In genomic region chr4:137014124-137014523, GRCm38 (mm10) we compare ENCODE assay signal across 40 mouse cellular contexts. TPM values are rescaled to one million over a fixed set of nuclear protein-coding genes. Genes with fewer than 3 reads are reported as not detected.
"Had no signal": no experiment of that assay in that cellular context is flagged by ENCODE, and none has a peak within 500 bp of the region (broad histone marks: within the 10 kb centered on the region; RNA-seq: fewer than 3 reads in every experiment).

No protein-coding gene starts in this region.

- H3K4me2 ChIP-seq: heart, embryonic 11.5 days; heart, embryonic 12.5 days; heart, embryonic 13.5 days; heart, embryonic 15.5 days; hindbrain, embryonic 12.5 days; hindbrain, embryonic 13.5 days; hindbrain, embryonic 14.5 days; hindbrain, embryonic 15.5 days; intestine, embryonic 15.5 days; kidney, embryonic 15.5 days had no signal

- H3K27ac ChIP-seq: heart, embryonic 10.5 days; heart, embryonic 13.5 days; heart, embryonic 15.5 days; hindbrain, embryonic 10.5 days; hindbrain, embryonic 12.5 days; hindbrain, embryonic 13.5 days; hindbrain, embryonic 14.5 days; hindbrain, embryonic 15.5 days; hindbrain, postnatal 0 days; intestine, embryonic 15.5 days; kidney, embryonic 15.5 days; kidney, postnatal 0 days; layer of hippocampus, adult 2 months had no signal

- H3K9ac ChIP-seq: heart, embryonic 12.5 days; heart, embryonic 13.5 days; heart, embryonic 15.5 days; hindbrain, embryonic 12.5 days; hindbrain, embryonic 13.5 days; hindbrain, embryonic 14.5 days; hindbrain, embryonic 15.5 days; intestine, embryonic 15.5 days; kidney, embryonic 15.5 days had no signal

- H3K36me3 ChIP-seq: hindbrain, embryonic 15.5 days had no signal

- ATAC-seq: hindbrain, embryonic 16.5 days; hindbrain, postnatal 0 days; inflammation-experienced regulatory T-cells, adult 6 months; intestine, embryonic 15.5 days; intestine, embryonic 16.5 days; intestine, postnatal 0 days had no signal

- H3K4me3 ChIP-seq: heart, embryonic 10.5 days; heart, embryonic 12.5 days; heart, embryonic 13.5 days; heart, embryonic 15.5 days; hindbrain, embryonic 10.5 days; hindbrain, embryonic 12.5 days; hindbrain, embryonic 13.5 days; hindbrain, embryonic 15.5 days; intestine, embryonic 15.5 days; kidney, embryonic 15.5 days; layer of hippocampus, adult 2 months had no signal

- H3K4me1 ChIP-seq: heart, embryonic 10.5 days; heart, embryonic 12.5 days; heart, embryonic 13.5 days; heart, embryonic 15.5 days; intestine, embryonic 15.5 days; kidney, embryonic 15.5 days had no signal

- H3K9me3 ChIP-seq: heart, embryonic 10.5 days; heart, embryonic 12.5 days; heart, embryonic 13.5 days; heart, embryonic 15.5 days; hindbrain, embryonic 10.5 days; hindbrain, embryonic 12.5 days; hindbrain, embryonic 13.5 days; hindbrain, embryonic 15.5 days; intestine, embryonic 15.5 days; kidney, embryonic 15.5 days had no signal

- H3K27me3 ChIP-seq: heart, embryonic 12.5 days; heart, embryonic 13.5 days; heart, embryonic 15.5 days; hindbrain, embryonic 12.5 days; hindbrain, embryonic 15.5 days; intestine, embryonic 15.5 days; kidney, embryonic 15.5 days had no signal

- DNase-seq: heart, postnatal 10 days; heart, postnatal 14 days; heart, postnatal 36 days; heart, postnatal 4 days; kidney, adult 11 months; kidney, adult 18-20 months; kidney, adult 2 months; kidney, adult 8-10 months; kidney, adult 9 months; kidney, postnatal 10 days; kidney, postnatal 14 days; kidney, postnatal 25 days; kidney, postnatal 36 days; kidney, postnatal 4 days; layer of hippocampus, adult 9-11 months; layer of hippocampus, postnatal 36 days had no signal

RNA-seq across cellular contexts. Expression of gene Epha8, which starts 57.5 kb away (rescaled TPM):
- total RNA-seq: heart, postnatal 10 days; heart, postnatal 14 days; heart, postnatal 25 days; heart, postnatal 36 days; heart, postnatal 4 days; hematopoietic stem cell, adult 5-6 weeks had no signal
- polyA plus RNA-seq: heart, embryonic 11.5 days; heart, embryonic 14.5 days; heart, embryonic 16.5 days; heart, postnatal 0 days had no signal
